Mouse (Mus musculus) urinary bladder, postnatal 14 days (tissue): ENCODE data around the gene Dock10.

Experiments
- DNase-seq: peaks from one replicate; pipeline ENCODE4 v3.0.0; 2021; ENCODE audit warnings: low spot score

Gene Dock10

DNA sequence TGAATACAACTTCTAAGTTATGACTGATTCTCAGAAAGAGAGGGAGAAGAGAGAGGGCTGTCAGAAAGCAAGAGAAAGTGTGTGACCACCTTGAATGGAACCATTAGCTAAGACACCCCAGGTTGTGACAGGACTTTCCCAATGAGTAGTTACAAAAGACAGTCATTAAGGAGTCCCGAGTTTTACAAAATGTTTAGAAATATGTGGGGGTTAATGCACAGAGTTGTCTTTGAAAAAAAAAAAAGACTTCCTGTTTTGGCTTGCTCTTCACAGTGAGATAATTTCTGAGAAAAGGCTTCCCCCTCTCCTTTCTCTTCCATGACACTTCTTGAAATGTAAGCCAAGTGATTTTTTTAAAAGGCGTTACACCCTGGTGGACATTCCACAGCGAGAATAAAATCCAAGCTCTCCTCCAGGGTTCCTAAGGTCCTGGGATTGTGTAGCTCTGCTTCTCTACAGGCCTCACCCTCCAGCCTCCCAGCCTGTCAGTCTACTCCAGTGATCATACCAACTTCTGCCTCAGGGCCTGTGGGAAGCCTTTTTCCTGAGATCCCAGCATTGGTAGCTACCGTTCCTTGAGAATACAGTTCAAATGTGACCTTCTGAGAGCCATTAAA, 144.8 kb downstream of the Dock10 start:
- DNase-seq = peak; percentile 5

DNA sequence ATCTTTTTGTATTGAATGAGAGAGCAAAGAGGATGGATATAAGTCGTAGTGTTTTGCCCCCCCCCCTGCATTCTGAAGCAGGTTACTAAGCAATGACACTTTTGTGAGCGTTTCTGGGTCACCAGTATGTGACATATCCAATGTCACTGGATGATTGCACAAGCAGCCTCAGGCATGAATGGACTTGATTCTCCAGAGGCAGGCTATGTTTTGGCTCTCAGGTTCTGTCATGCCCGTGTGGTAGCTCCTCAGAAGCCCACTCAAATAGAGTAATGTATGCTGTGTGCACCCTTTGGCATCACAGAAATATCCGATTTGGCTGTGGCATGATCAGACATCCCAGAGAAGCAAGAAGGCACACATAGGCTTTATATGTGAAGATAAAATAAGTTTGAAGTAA, 150.8 kb downstream of the Dock10 start:
- DNase-seq = no peak

DNA sequence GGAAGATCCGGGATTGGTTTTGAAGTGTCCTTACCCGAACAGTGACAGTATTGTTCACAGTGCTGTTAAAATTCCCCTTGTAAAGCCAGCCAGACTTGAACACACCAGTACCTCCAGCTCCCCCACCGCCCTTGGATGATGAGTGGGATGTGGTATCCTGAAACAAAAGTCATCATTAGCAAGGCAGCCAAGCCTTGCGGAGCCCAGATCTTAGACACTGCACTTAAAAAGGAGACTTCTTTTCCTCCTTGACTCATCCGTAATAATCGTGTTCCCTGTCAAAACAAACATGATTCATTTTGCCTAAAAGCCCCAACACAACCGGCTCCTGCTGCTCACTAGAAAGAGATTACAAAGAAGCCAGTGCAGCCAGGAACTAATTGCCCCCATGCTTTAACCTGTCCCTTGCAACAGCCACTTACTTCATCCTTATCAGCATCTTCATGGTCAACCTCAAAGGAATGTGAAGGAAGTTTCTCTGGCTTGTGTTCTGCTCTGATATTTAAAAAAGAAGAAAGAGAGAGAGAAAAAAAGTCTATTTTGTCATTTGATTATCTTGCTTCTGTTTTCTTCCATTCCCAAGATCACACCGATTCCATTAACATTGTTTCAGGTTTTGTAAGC, 152.1 kb downstream of the Dock10 start:
- DNase-seq = peak; percentile 26

GRCm38 (mm10) chr1:80604332-80604731, 154.0 kb downstream of the Dock10 start:
- DNase-seq = no peak

GRCm38 (mm10) chr1:80603081-80603480, 155.2 kb downstream of the Dock10 start:
- DNase-seq = no peak

DNA sequence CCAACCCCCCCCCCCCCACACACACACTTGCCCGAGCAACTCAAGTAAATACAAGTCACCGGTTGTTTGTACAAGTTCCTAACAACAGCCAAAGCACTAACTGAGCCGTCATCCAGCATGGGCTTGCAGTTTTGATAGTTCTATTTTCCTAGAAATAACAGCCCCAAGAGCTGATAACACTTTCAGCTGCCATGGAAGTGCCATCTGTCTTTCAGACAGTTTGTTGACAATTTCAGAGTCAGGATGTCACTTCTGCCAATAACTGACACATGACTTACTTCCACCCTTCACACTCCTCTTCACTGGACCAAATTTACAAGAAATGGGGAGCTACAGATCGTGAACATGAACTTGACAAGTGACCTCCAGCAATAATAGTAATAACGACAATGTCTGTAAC, 175.0 kb downstream of the Dock10 start:
- no peak for DNase-seq

- no peak for DNase-seq
Observed at GRCm38 (mm10) chr1:80582186-80582585, 176.1 kb downstream of the Dock10 start.

DNA sequence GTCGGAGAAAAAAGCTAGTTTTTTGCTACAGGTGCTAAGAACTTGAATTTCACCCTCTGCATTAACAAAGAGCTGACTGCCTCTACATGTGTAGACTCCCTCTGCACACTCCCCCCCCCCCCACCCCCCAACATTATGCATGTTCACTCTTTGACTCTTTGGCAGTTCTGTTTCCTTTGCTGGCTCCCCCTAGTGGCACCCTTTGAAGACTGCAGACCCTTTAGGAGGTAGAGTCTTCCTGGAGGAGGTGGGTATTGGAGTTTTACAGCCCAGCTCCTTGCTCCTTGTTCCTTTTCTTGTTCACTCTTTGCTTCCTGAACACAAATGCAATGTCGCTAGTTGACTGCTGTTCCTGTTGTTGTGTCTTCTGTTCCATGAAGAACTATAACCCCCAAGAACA, 181.4 kb downstream of the Dock10 start:
- peak; percentile 6 for DNase-seq

DNA sequence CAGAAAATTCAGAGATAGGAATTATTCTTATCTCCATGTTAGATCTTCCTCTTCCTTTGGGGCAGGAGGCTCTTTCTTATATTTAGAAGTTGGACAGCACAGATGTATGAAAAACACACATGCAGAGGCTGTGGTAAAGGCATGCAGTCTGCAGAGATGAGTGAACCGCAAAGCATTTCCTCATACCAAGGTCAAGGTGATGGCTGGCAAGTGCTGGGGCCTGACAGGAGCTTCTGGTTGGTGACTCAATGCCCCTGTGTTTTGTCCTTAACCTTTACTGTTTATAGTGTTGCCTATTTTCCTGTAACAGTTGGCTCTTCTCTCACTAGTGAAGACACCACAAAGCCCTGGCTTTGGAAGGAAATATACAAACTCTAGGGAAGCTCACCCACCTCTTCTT, 201.9 kb downstream of the Dock10 start:
- no peak for DNase-seq

GRCm38 (mm10) chr1:80541522-80541921, 216.8 kb downstream of the Dock10 start:
- no peak for DNase-seq

DNA sequence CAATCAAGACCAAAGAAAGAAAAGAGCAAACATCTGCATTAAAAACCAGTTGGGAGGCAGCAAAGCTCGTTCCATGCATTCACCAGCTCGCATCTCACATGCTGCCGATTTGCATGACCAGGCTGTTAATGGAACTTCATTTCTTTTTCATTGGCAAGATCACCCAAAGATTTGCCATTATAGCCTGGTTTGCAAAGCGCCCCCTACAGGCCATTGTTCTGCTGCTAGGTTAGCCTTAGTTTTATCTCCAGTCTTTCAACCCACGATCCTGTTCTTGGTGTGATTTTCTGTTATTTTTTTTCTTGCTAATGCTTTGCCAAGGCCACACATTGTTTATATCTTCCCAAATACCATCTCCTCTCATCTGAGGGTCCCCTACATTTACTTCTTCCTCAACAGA, 236.1 kb downstream of the Dock10 start:
- no peak for DNase-seq

- DNase-seq = no peak
Observed at GRCm38 (mm10) chr1:80520456-80520855, 237.9 kb downstream of the Dock10 start.

DNA sequence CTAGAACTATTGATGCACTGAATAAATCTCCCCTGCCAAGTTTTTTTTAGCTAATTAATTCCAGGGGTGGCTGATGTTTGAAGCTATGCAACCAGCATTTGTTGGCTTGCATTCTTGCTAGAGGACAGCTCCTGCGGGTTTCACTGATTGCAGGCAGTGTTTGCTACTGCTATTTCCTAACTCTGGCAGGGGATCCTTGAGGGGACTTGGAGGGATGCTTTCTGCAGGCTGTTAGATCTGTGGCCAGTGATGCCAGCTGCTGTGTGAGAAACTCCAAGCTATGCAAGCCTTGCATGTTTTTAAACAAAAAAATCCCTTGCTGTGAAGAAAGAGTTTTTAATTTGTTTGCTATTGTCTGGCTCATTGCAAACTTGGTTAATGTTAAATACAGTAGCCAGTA, 238.4 kb downstream of the Dock10 start:
- DNase-seq = no peak

DNA sequence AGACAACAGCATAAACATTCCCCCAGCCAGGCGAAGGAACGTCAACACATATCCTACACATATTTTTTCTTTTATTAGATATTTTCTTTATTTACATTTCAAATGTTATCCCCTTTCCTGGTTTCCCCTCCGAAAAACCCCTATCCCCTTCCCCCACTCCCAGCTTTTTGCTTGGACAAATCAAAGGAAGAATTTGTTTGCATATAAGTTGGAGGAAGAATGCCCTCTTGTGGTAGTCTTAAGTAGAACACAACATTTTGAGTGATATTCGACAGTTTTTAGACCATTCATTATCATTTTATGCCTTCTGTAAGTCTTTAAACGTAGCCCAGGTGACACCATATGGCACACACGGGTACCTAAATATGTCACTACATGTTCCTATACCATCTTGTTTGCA, 242.5 kb downstream of the Dock10 start:
- DNase-seq = no peak

DNA sequence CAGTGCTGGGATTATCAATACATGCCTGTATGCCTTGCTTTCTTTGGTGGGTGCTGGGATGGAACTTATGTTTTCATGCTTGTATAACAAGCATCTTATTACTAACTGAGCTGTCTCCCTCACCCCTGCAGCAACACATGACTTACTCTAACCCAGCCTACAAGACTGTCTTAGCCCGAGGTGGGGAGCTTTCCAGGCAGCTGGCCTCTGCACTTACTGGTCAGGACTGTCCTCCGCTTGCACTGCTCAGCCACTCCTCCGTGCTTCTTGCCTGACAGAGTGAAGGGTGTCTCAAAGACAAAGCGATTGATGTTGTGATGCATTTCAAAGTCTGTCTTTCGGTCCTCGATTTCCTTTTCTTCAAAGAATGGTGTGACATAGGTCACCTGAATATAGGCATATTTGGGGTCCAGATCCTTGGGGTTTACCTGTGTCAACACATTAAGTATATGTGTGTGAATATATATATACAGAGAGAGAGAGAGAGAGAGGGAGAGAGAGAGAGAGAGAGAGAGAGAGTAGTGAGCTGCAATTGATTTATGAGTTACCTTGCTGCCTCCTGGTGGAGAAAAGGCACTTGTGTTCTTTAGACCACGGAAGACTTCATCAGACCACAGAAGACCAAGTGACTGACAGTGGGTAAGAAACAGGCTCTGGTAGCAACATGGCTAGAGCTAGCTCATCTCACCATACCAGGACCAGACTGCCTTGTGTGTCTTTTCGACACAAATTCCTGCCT, 245.9 kb downstream of the Dock10 start:
- no peak for DNase-seq

DNA sequence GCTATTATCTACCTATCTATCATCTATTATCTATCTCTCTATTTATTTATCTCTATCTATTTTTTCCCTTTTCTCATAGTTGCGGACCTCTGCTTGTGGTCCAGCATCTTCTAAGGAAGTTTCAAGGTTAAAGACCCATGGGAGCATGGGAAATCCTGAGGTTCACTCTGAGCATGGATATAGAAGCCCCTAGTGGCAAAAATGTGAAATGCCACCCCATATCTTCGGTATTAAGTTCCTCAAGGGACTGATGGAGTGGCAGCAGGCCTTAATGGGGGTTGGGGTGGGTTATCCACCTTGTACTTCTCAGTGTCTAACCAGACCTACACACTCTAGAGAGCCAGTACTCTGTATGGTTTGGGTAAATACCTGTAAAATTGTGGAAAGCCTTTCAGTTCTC, 253.6 kb downstream of the Dock10 start:
- no peak for DNase-seq

DNA sequence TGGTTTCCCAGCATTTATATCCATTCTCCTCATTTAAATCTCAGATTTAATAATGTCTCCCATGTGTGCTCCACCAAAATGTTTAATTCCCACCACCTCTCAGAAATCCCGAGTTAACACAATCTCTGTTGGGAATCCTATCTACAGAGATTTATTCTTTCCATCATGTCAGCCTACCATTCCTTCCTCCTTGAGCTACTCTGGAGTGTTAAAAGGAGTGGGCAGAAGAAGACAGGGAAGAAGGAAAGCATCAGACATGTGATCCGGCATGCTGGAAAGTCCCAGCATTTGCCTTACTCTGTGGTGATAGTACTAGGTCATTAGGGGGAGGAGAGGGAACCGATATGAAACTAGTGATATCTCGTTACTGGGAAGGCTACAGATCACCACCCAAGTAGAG, 254.2 kb downstream of the Dock10 start:
- no peak for DNase-seq

DNA sequence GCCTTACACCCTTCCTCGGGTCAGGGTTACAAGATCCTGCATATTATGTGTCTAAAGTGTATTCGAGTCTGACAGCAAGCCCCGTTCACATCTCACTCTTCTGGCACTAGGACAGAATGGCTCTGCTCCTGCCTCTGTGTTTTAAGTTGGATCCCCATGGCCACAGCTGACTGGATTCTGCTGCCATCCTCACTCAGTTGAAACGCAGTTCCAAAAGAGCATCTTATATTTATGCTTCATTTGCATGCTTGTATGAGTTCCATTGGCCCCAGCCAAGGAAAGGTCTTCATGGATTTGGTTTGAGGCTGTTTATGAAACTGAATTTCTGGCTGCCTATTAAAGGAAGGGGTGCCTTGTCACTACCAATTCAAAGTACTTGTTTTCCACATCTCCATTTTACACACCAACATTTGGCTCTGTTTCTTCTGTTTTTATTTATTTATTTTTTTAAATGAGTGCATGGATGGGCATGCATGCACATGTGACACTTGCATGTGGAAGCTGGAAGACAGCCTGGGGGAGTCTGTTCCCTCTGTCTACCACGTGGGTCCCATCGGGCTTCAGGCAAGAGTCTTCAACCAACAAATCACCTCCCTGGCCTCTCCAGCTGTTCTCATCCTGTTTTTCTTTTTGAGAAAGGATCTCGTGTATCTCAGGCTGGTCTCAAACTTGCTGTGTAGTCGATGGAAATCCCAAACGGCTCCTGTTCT, 255.7 kb downstream of the Dock10 start:
- no peak for DNase-seq

DNA sequence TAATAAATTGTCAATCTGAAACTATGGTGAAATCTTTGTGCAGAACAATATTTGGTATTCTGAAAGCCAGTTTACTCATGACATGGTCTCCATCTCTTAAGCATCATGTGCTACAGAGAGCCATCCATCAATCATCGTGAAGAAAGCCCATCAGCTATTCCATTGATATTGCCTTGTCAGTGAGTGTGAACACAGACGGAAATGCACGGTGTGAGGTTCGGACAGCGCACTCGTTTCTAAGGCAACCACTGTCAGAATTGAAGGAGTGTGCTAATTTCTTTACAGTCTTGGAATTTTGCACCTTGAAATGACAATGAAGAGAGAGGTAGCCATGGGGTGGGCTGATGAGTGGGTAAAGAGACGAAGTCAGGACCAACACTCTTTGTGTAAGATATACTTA, 259.1 kb downstream of the Dock10 start:
- no peak for DNase-seq

DNA sequence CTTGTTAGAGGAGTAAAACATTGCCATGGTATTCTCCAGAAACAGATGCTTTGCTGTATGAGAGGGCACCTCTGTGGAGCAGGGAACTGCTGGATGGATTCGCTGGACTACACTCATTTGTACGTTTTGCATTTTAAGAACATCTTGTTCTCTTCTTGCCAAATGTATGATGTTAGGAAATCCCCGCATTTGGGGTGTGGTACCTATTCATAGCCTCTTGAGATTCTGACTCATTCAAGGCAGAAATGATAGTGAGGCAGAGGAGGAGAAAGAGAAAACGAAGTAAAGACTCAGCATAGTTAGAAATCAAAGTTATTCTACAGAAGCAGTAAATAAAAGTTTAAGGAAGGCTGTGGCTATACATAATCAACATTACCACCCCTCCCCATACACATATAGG, 262.0 kb downstream of the Dock10 start:
- no peak for DNase-seq

- DNase-seq = no peak
Observed at GRCm38 (mm10) chr1:80483419-80483818, 274.9 kb downstream of the Dock10 start.

DNA sequence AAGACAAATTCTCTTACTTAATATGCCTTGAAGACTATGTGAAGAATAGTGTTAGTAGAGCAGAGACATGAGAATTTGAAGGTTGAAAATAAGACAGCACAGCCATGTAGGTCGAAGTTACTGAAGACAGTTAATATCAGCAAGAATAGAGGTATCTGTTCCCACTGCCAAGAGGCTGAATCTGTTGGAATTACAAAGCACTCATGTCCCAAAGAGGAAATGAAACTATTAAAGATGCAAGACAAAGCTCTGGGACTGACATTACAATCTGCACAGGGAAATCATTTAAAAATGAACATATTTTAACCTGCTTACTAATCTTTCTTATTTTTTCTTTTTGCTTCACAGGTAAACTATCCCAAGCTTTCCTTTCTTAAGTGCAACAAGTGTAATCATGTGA, 283.4 kb downstream of the Dock10 start:
- DNase-seq = no peak

- DNase-seq = no peak
Observed at GRCm38 (mm10) chr1:80472395-80472794, 285.9 kb downstream of the Dock10 start.
